Mouse (Mus musculus) erythroblast, embryonic 14.5 days (primary cell): ENCODE data around the gene Cars2.

ENCODE experiments used
- GATA1 ChIP-seq: IDR thresholded peaks from 2 replicates; pipeline ENCODE4 v1.6.1; 2012; ENCODE audit warnings: low read length, inconsistent platforms, mixed read lengths
- TAL1 ChIP-seq: IDR thresholded peaks from 3 replicates; pipeline ENCODE4 v1.6.1; 2012; ENCODE audit warnings: low read length, inconsistent platforms, mixed read lengths

DNA sequence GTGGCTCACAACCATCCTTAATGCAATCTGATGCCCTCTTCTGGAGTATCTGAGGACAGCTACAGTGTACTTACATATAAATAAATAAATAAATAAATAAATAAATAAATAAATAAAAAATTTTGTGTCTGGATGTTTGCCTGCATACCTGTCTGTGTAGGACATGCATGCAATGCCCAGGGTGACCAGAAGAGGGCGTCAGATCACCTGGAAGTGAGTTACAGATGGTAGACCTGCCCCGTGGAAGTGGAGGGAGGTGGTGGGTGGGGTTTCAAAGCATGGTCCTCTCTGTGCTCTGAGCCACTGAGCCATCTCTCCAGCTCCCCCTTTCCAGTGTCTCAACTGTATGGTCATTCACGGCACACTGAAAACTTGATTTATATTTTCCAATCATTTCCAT, 6.2 kb downstream of the Cars2 start:
- TF ChIP-seq GATA1 (no peak), TAL1 (no peak)
